ENCODE assay signal across 8 mouse cellular contexts in genomic region chr12:84616977-84617630, GRCm38 (mm10). TPM values are rescaled to one million over a fixed set of nuclear protein-coding genes. Genes with fewer than 3 reads are reported as not detected.
DNase-seq lines count a peak whose midpoint lies in the region; ATAC-seq lines count a peak whose summit lies in the region.

Abcd4 (minus strand) TSS chr12:84617413.

- intact Hi-C loops in heart, postnatal 14 days (cut with DNase I), result no loop called here

- no peaks in the 10 kb centered on the region for H3K27me3 ChIP-seq in forebrain, embryonic 14.5 days (replicated peaks; ENCODE audit: control insufficient read depth, insufficient read depth, low read length)
- no peaks in the 10 kb centered on the region for H3K27me3 ChIP-seq in neural tube, embryonic 15.5 days (replicated peaks)

- ATAC-seq in forebrain, embryonic 14.5 days, result peak; percentile 99
- peak; percentile 97 for ATAC-seq in neural tube, embryonic 15.5 days (ENCODE audit: low FRiP score)

- H3K9ac ChIP-seq in forebrain, embryonic 14.5 days (ENCODE audit: low read length), result peak within 1 kb of the TSS; percentile 85
- H3K9ac ChIP-seq in neural tube, embryonic 15.5 days (replicated peaks), result peak within 1 kb of the TSS; percentile 81

- WGBS in forebrain, embryonic 14.5 days, result under 1% methylated on average over 34 of the region's 34 CpGs
- WGBS in neural tube, embryonic 15.5 days, result 0% methylated on average over 34 of the region's 34 CpGs

- peak; percentile 93 for DNase-seq in ES-CJ7 (ENCODE audit: low read depth, low spot score)
- peak; percentile 92 for DNase-seq in cerebellum, adult 11 months
- peak; percentile 94 for DNase-seq in forebrain, embryonic 14.5 days (ENCODE audit: low spot score)
- peak; percentile 92 to 94 for DNase-seq in heart, postnatal 14 days
- peak; percentile 94 for DNase-seq in layer of hippocampus, adult 11-12 months (ENCODE audit: low spot score)
- peak; percentile 97 to 98 for DNase-seq in lung, adult 18-20 months
- DNase-seq in testis, postnatal 14 days (ENCODE audit: low spot score), result peak; percentile 91

- H3K27ac ChIP-seq in forebrain, embryonic 14.5 days (ENCODE audit: low read depth, low read length), result no peak within 1 kb of the TSS
- H3K27ac ChIP-seq in neural tube, embryonic 15.5 days (replicated peaks), result peak within 1 kb of the TSS; percentile 63

- H3K36me3 ChIP-seq in forebrain, embryonic 14.5 days (ENCODE audit: control insufficient read depth, insufficient read depth, low read length), result no peaks in the 10 kb centered on the region
- no peaks in the 10 kb centered on the region for H3K36me3 ChIP-seq in neural tube, embryonic 15.5 days

- H3K4me3 ChIP-seq in forebrain, embryonic 14.5 days (ENCODE audit: low read depth, low read length), result peak within 1 kb of the TSS; percentile 73
- H3K4me3 ChIP-seq in neural tube, embryonic 15.5 days (replicated peaks), result peak within 1 kb of the TSS; percentile 82

- H3K4me1 ChIP-seq in forebrain, embryonic 14.5 days (ENCODE audit: control insufficient read depth, insufficient read depth, low read length), result no peaks in the 10 kb centered on the region; the same call in 1 of the 2 replicates
- peaks cover 13% of the 10 kb centered on the region for H3K4me1 ChIP-seq in neural tube, embryonic 15.5 days

- peak within 1 kb of the TSS; percentile 51 for H3K4me2 ChIP-seq in forebrain, embryonic 14.5 days (ENCODE audit: low read length)
- peak within 1 kb of the TSS; percentile 76 for H3K4me2 ChIP-seq in neural tube, embryonic 15.5 days

- no peaks in the 10 kb centered on the region for H3K9me3 ChIP-seq in forebrain, embryonic 14.5 days (replicated peaks; ENCODE audit: control insufficient read depth, low read length)
- no peaks in the 10 kb centered on the region for H3K9me3 ChIP-seq in neural tube, embryonic 15.5 days (replicated peaks)

RNA-seq across cellular contexts. Expression of gene Abcd4, which starts in this region (rescaled TPM):
- polyA plus RNA-seq in forebrain, embryonic 14.5 days (2014; fragmentation: Nextera tagmentation; extraction: Ambion mirVana), result 5.2 and 8.3 TPM in 2 replicates
- 1 to 10 TPM; 5.6 to 7.1 TPM for total RNA-seq in heart, postnatal 14 days (2021)
- polyA plus RNA-seq in neural tube, embryonic 15.5 days (2015; fragmentation: Nextera tagmentation; extraction: Ambion mirVana), result 14.0 and 14.3 TPM in 2 replicates
